Mouse (Mus musculus) testis, adult 10 weeks (tissue): Measurements from ENCODE around the gene Gm21732. TPM values are rescaled to one million over a fixed set of nuclear protein-coding genes. Genes with fewer than 3 reads are reported as not detected.

Source experiments
- polyA plus RNA-seq: library from polyadenylated mRNA; stranded (reverse); fragments of 350-450 nt; fragmentation: Illumina TruSeq; extraction: RNeasy Lipid Tissue Mini Kit (QIAGEN cat#74804); gene quantifications from one replicate; pipeline ENCODE4 v1.2.3, GENCODE M21; 2014; ENCODE audit warnings: low read depth, low replicate concordance

The Gm21732 gene
- polyA plus RNA-seq: not detected

DNA sequence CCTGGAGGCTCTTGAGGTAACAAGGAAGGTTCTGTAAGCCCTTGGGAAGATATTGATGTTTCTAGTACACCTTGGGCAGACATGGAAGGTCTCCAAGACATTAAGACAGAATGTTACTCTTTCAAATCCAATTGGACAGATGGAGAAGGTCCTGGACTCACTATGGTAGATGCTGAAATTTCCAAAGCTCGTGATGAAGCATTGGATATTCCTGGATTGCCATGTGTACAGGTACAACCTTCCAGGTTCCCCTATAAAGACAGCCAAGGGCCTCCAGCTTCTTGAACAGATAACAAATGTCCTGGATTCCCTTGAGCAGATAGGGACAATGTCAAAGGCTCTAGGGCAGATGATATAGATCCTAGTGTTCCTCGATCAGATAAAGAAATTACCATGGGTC lies at the start of gene Gm21732:
TSS of gene Gm21732 (minus strand) at position 101 of the 400 bp plus-strand sequence.

Other genes with a start within 250 kb of the Gm21732 start
- gene Gm20897, start 73.5 kb downstream of the Gm21732 start, polyA plus RNA-seq: 2.3 TPM